Mouse (Mus musculus) midbrain, embryonic 16.5 days (tissue): ENCODE measurements around the gene Nav2. TPM values are rescaled to one million over a fixed set of nuclear protein-coding genes. Genes with fewer than 3 reads are reported as not detected.
A peak's percentile ranks its signal among the peaks of the same experiment; 100 is the strongest.

ENCODE experiments used
- ATAC-seq: fragments of 200-750 bp; cut with Nextera tagmentation; 2 replicates; pipeline ENCODE4 v1.8.0; 2017; ENCODE audit warnings: moderate TSS enrichment
- H3K27ac ChIP-seq: fragments of 300-500 bp; sonication (generic); 2 replicates; pipeline ENCODE4 v1.5.1; 2014; ENCODE audit warnings: mild to moderate bottlenecking, low read length, mixed read lengths
- H3K27me3 ChIP-seq: fragments of 300-500 bp; sonication (generic); 2 replicates; pipeline ENCODE4 v1.6.1; 2014; ENCODE audit warnings: low read depth, low read length, mixed read lengths; ENCODE audit not compliant: control insufficient read depth, insufficient read depth
- H3K36me3 ChIP-seq: fragments of 300-500 bp; sonication (generic); 2 replicates; pipeline ENCODE4 v1.6.1; 2014; ENCODE audit warnings: mild to moderate bottlenecking, low read length, moderate library complexity, mixed read lengths; ENCODE audit not compliant: control insufficient read depth, insufficient read depth
- H3K4me1 ChIP-seq: fragments of 300-500 bp; sonication (generic); 2 replicates; pipeline ENCODE4 v1.6.1; 2014; ENCODE audit warnings: mild to moderate bottlenecking, low read length, mixed read lengths; ENCODE audit not compliant: control insufficient read depth, insufficient read depth
- H3K4me2 ChIP-seq: fragments of 300-500 bp; sonication (generic); 2 replicates; pipeline ENCODE4 v1.6.1; 2014; ENCODE audit warnings: mild to moderate bottlenecking, low read length, mixed read lengths
- H3K4me3 ChIP-seq: fragments of 300-500 bp; sonication (generic); 2 replicates; pipeline ENCODE4 v1.5.1; 2014; ENCODE audit warnings: low read depth, mild to moderate bottlenecking, low read length, moderate library complexity, mixed read lengths
- H3K9ac ChIP-seq: fragments of 300-500 bp; sonication (generic); 2 replicates; pipeline ENCODE4 v1.6.1; 2014; ENCODE audit warnings: low read depth, low read length, mixed read lengths
- H3K9me3 ChIP-seq: fragments of 300-500 bp; sonication (generic); replicated peaks from 2 replicates; pipeline ENCODE4 v1.6.1; 2014; ENCODE audit warnings: mild to moderate bottlenecking, low read length, mixed read lengths; ENCODE audit not compliant: control insufficient read depth, poor library complexity, severe bottlenecking
- WGBS: fragments of 180-500 bp; shearing (Covaris S2); extraction: QIAGEN DNeasy Blood & Tissue Kit; methylation state at CpG from one replicate; pipeline ENCODE4 v1.1.7; 2014; 5-methylcytosine and 5-hydroxymethylcytosine counted together
- polyA plus RNA-seq: library from polyadenylated mRNA; unstranded; fragments of >200 nt; fragmentation: Nextera tagmentation; extraction: Ambion mirVana; gene quantifications from 2 replicates; pipeline ENCODE4 v1.2.1, GENCODE M21; 2015

The Nav2 gene
- polyA plus RNA-seq, 1 experiment from 2014 or later: 21.5 TPM

GRCm38 (mm10) chr7:49119016-49119415 lies 210.5 kb downstream of the Nav2 start:
- Histone ChIP-seq H3K9me3 (no peaks in the 10 kb centered on the region), H3K4me2 (no peak overlapping the region), H3K4me3 (no peak overlapping the region), H3K4me1 (peaks cover 22% of the 10 kb centered on the region), H3K36me3 (no peaks in the 10 kb centered on the region), H3K27ac (peak overlapping the region; percentile 0; the same call in 1 of the 2 replicates), H3K9ac (no peak overlapping the region), H3K27me3 (no peaks in the 10 kb centered on the region)
- ATAC-seq: no peak
- WGBS: 63% methylated on average over 8 of the region's 8 CpGs

GRCm38 (mm10) chr7:49119794-49120487 lies 211.4 kb downstream of the Nav2 start:
- no peaks in the 10 kb centered on the region for H3K36me3 ChIP-seq
- H3K9ac ChIP-seq: peak overlapping the region; percentile 62
- ATAC-seq: peak; percentile 68
- 5% methylated on average over 20 of the region's 20 CpGs for WGBS
- H3K27ac ChIP-seq: peak overlapping the region; percentile 81
- H3K4me1 ChIP-seq: peaks cover 22% of the 10 kb centered on the region
- H3K4me3 ChIP-seq: peak overlapping the region; percentile 34
- no peaks in the 10 kb centered on the region for H3K9me3 ChIP-seq
- no peaks in the 10 kb centered on the region for H3K27me3 ChIP-seq
- peak overlapping the region; percentile 72 for H3K4me2 ChIP-seq

GRCm38 (mm10) chr7:49120488-49120864 lies 212.0 kb downstream of the Nav2 start:
- H3K4me2 ChIP-seq: peak overlapping the region; percentile 72
- H3K9me3 ChIP-seq: no peaks in the 10 kb centered on the region
- peaks cover 22% of the 10 kb centered on the region for H3K4me1 ChIP-seq
- H3K27ac ChIP-seq: peak overlapping the region; percentile 54
- peak; percentile 36 for ATAC-seq
- H3K27me3 ChIP-seq: no peaks in the 10 kb centered on the region
- peak overlapping the region; percentile 34 for H3K4me3 ChIP-seq
- WGBS: 7% methylated on average over 6 of the region's 6 CpGs
- H3K36me3 ChIP-seq: no peaks in the 10 kb centered on the region
- peak overlapping the region; percentile 62 for H3K9ac ChIP-seq

GRCm38 (mm10) chr7:49120935-49121691 lies 212.6 kb downstream of the Nav2 start:
- Histone ChIP-seq H3K9ac (peak overlapping the region; percentile 62; the same call in 1 of the 2 replicates), H3K36me3 (no peaks in the 10 kb centered on the region), H3K4me1 (peaks cover 22% of the 10 kb centered on the region), H3K27me3 (no peaks in the 10 kb centered on the region), H3K9me3 (no peaks in the 10 kb centered on the region), H3K27ac (peak overlapping the region; percentile 54), H3K4me3 (no peak overlapping the region), H3K4me2 (peak overlapping the region; percentile 72)
- peak; percentile 88 for ATAC-seq
- WGBS: 28% methylated on average over 20 of the region's 20 CpGs

- H3K9ac ChIP-seq: no peak overlapping the region
- no peaks in the 10 kb centered on the region for H3K36me3 ChIP-seq
- H3K9me3 ChIP-seq: no peaks in the 10 kb centered on the region
- H3K27ac ChIP-seq: no peak overlapping the region
- no peaks in the 10 kb centered on the region for H3K27me3 ChIP-seq
- H3K4me2 ChIP-seq: no peak overlapping the region
- peaks cover 22% of the 10 kb centered on the region for H3K4me1 ChIP-seq
- ATAC-seq: no peak
- WGBS: 72% methylated on average over 7 of the region's 7 CpGs
- H3K4me3 ChIP-seq: no peak overlapping the region
Measured at GRCm38 (mm10) chr7:49122498-49122897, 214.0 kb downstream of the Nav2 start.

GRCm38 (mm10) chr7:49125545-49125944 lies 217.0 kb downstream of the Nav2 start:
- Histone ChIP-seq H3K9ac (no peak overlapping the region), H3K36me3 (no peaks in the 10 kb centered on the region), H3K4me1 (peaks cover 7% of the 10 kb centered on the region), H3K27me3 (no peaks in the 10 kb centered on the region), H3K4me2 (no peak overlapping the region), H3K27ac (no peak overlapping the region), H3K9me3 (no peaks in the 10 kb centered on the region), H3K4me3 (no peak overlapping the region)
- no peak for ATAC-seq
- 42% methylated on average over 3 of the region's 3 CpGs for WGBS

- H3K36me3 ChIP-seq: no peaks in the 10 kb centered on the region
- no peak overlapping the region for H3K9ac ChIP-seq
- H3K4me1 ChIP-seq: no peaks in the 10 kb centered on the region; the same call in 1 of the 2 replicates
- no peaks in the 10 kb centered on the region for H3K27me3 ChIP-seq
- 86% methylated on average over 8 of the region's 8 CpGs for WGBS
- H3K27ac ChIP-seq: no peak overlapping the region
- ATAC-seq: no peak
- no peak overlapping the region for H3K4me2 ChIP-seq
- H3K4me3 ChIP-seq: no peak overlapping the region
- H3K9me3 ChIP-seq: no peaks in the 10 kb centered on the region
Measured at GRCm38 (mm10) chr7:49128224-49128623, 219.7 kb downstream of the Nav2 start.

GRCm38 (mm10) chr7:49132851-49133351 lies 224.4 kb downstream of the Nav2 start:
- peak; percentile 76 for ATAC-seq
- Histone ChIP-seq H3K9me3 (no peaks in the 10 kb centered on the region), H3K27ac (no peak overlapping the region), H3K27me3 (no peaks in the 10 kb centered on the region), H3K9ac (no peak overlapping the region), H3K4me1 (no peaks in the 10 kb centered on the region; the same call in 1 of the 2 replicates), H3K4me3 (no peak overlapping the region), H3K36me3 (no peaks in the 10 kb centered on the region), H3K4me2 (no peak overlapping the region)
- WGBS: 27% methylated on average over 10 of the region's 10 CpGs

GRCm38 (mm10) chr7:49134396-49134795 lies 225.9 kb downstream of the Nav2 start:
- no peak overlapping the region for H3K4me3 ChIP-seq
- no peak overlapping the region for H3K27ac ChIP-seq
- no peaks in the 10 kb centered on the region for H3K27me3 ChIP-seq
- H3K9me3 ChIP-seq: no peaks in the 10 kb centered on the region
- H3K4me2 ChIP-seq: no peak overlapping the region
- H3K9ac ChIP-seq: no peak overlapping the region
- WGBS: 82% methylated on average over 5 of the region's 5 CpGs
- H3K36me3 ChIP-seq: no peaks in the 10 kb centered on the region
- no peak for ATAC-seq
- H3K4me1 ChIP-seq: no peaks in the 10 kb centered on the region; the same call in 1 of the 2 replicates
